Mouse (Mus musculus) heart, postnatal 0 days (tissue): Measurements from ENCODE around the gene Skp1a. TPM values are rescaled to one million over a fixed set of nuclear protein-coding genes. Genes with fewer than 3 reads are reported as not detected.

Source experiments
- ATAC-seq: fragments of 200-750 bp; cut with Nextera tagmentation; 2 replicates; pipeline ENCODE4 v1.8.0; 2017; ENCODE audit warnings: low read depth, moderate number of reproducible peaks, moderate library complexity; ENCODE audit not compliant: insufficient read depth
- DNase-seq: peaks from one replicate; pipeline ENCODE4 v3.0.0-alpha.2; 2016; ENCODE audit warnings: low spot score
- H3K27ac ChIP-seq: fragments of 300-500 bp; sonication (generic); 2 replicates; pipeline ENCODE4 v1.5.1; 2014; ENCODE audit warnings: low read depth, mild to moderate bottlenecking
- H3K27me3 ChIP-seq: fragments of 300-500 bp; sonication (generic); 2 replicates; pipeline ENCODE4 v1.6.1; 2014; ENCODE audit warnings: low read length, mixed read lengths; ENCODE audit not compliant: control insufficient read depth, insufficient read depth
- H3K36me3 ChIP-seq: fragments of 300-500 bp; sonication (generic); replicated peaks from 2 replicates; pipeline ENCODE4 v1.6.1; 2014; ENCODE audit warnings: low read length, mixed read lengths; ENCODE audit not compliant: control insufficient read depth, insufficient read depth
- H3K4me1 ChIP-seq: fragments of 300-500 bp; sonication (generic); 2 replicates; pipeline ENCODE4 v1.6.1; 2014; ENCODE audit warnings: antibody characterized with exemption; ENCODE audit not compliant: control insufficient read depth, insufficient read depth
- H3K4me2 ChIP-seq: fragments of 300-500 bp; sonication (generic); 2 replicates; pipeline ENCODE4 v1.6.1; 2014; ENCODE audit warnings: low read depth, mild to moderate bottlenecking, low read length, moderate library complexity
- H3K4me3 ChIP-seq: fragments of 300-500 bp; sonication (generic); 2 replicates; pipeline ENCODE4 v1.5.1; 2014; ENCODE audit warnings: low read depth, low read length
- H3K9ac ChIP-seq: fragments of 300-500 bp; sonication (generic); replicated peaks from 2 replicates; pipeline ENCODE4 v1.6.1; 2014; ENCODE audit warnings: low read depth, low read length, mixed read lengths
- H3K9me3 ChIP-seq: fragments of 300-500 bp; sonication (generic); replicated peaks from 2 replicates; pipeline ENCODE4 v1.6.1; 2016; ENCODE audit warnings: low read length; ENCODE audit not compliant: control insufficient read depth
- CTCF ChIP-seq: IDR thresholded peaks from 2 replicates; pipeline ENCODE4 v1.5.1; 2016; ENCODE audit warnings: antibody characterized with exemption, control low read depth, low read depth
- EP300 ChIP-seq: IDR thresholded peaks from 2 replicates; pipeline ENCODE4 v1.6.1; 2016; ENCODE audit warnings: antibody characterized with exemption, low read depth
- WGBS: fragments of 180-500 bp; shearing (Covaris S2); extraction: QIAGEN DNeasy Blood & Tissue Kit; methylation state at CpG from one replicate; pipeline ENCODE4 v1.1.7; 2014; 5-methylcytosine and 5-hydroxymethylcytosine counted together
- polyA plus RNA-seq: library from polyadenylated mRNA; unstranded; fragments of >200 nt; fragmentation: Nextera tagmentation; extraction: Ambion mirVana; gene quantifications from 2 replicates; pipeline ENCODE4 v1.2.1, GENCODE M21; 2015
- total RNA-seq: library from RNA; depleted of rRNA; stranded (reverse); fragments of >200 nt; gene quantifications from 2 replicates; pipeline ENCODE4 v1.2.3, GENCODE M21; 2014; ENCODE audit warnings: low replicate concordance

Gene Skp1a
- total and polyA plus RNA-seq, 2 experiments from 2014 or later, result 158 to 492 TPM

DNA sequence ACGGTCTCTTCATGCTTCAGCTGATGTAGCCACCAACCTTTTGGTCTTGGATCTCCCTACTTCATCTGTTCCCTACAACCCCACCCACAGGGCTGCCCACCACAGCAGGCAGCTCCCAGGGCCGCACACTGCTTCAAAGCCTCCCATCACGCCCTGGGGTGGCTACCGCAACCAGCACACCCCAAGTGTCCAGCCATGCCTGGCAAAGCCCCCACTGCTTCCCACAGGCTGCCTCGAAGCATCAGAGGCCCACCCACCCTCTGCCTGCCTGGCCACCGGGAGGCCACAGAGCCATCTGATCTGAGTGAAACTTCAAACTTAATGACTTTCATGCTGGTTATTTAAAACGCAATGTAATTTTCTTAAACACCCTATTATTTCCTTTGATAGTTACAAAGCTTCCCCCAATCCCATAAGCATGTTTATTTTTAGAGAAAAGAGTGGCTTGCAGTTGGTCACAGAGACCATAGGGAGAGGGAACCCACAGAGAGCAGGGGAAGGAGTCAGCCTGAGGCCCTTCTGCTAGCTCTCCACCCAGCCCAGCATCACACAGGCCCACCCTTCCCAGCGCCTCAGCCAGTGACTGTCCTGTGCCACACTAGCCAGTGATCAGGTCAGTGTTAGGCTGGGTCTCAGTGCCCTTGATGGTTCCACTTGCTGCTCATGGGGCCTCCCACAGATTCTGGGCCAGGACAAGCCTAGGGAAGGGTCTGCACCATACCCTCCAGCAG, 40.1 kb downstream of the Skp1a start:
- peak overlapping the region; percentile 15; the same call in 1 of the 2 replicates for H3K4me2 ChIP-seq
- no peaks in the 10 kb centered on the region for H3K9me3 ChIP-seq
- H3K9ac ChIP-seq, result no peak overlapping the region
- peaks cover 46% of the 10 kb centered on the region for H3K4me1 ChIP-seq
- peak overlapping the region; percentile 4; the same call in 1 of the 2 replicates for H3K27ac ChIP-seq
- H3K36me3 ChIP-seq, result no peaks in the 10 kb centered on the region
- WGBS, result 84% methylated on average over 8 of the region's 8 CpGs
- H3K27me3 ChIP-seq, result no peaks in the 10 kb centered on the region
- TF ChIP-seq CTCF, result no peak
- no peak for TF ChIP-seq EP300
- no peak for DNase-seq
- no peak overlapping the region for H3K4me3 ChIP-seq
- ATAC-seq, result no peak

DNA sequence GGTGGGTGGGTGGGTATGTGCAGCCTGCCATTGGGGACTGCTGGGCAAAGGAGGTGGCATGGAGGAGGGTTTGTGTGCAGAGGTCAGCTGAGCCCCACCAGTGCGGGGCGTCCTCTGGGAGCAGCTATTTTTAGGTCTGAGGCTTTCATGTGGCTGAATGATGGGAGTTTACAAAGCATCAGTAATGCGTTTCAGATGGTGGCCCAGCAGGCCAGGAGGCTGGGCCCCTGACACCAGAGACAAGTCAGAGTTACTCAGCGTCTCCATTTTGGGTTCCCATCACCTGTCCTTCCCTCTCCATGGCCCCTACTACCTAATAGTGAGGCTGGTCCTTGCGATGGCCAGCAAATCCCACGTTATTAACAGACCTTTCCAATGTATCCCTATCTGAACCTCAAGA, 40.8 kb downstream of the Skp1a start:
- H3K27me3 ChIP-seq, result no peaks in the 10 kb centered on the region
- peaks cover 46% of the 10 kb centered on the region for H3K4me1 ChIP-seq
- no peak overlapping the region for H3K9ac ChIP-seq
- ATAC-seq (no peak), DNase-seq (peak; percentile 36)
- H3K4me2 ChIP-seq, result peak overlapping the region; percentile 15; the same call in 1 of the 2 replicates
- 50% methylated on average over 6 of the region's 6 CpGs for WGBS
- no peak overlapping the region for H3K4me3 ChIP-seq
- H3K9me3 ChIP-seq, result no peaks in the 10 kb centered on the region
- H3K36me3 ChIP-seq, result no peaks in the 10 kb centered on the region
- TF ChIP-seq EP300, result no peak
- no peak for TF ChIP-seq CTCF
- H3K27ac ChIP-seq, result peak overlapping the region; percentile 15; the same call in 1 of the 2 replicates

DNA sequence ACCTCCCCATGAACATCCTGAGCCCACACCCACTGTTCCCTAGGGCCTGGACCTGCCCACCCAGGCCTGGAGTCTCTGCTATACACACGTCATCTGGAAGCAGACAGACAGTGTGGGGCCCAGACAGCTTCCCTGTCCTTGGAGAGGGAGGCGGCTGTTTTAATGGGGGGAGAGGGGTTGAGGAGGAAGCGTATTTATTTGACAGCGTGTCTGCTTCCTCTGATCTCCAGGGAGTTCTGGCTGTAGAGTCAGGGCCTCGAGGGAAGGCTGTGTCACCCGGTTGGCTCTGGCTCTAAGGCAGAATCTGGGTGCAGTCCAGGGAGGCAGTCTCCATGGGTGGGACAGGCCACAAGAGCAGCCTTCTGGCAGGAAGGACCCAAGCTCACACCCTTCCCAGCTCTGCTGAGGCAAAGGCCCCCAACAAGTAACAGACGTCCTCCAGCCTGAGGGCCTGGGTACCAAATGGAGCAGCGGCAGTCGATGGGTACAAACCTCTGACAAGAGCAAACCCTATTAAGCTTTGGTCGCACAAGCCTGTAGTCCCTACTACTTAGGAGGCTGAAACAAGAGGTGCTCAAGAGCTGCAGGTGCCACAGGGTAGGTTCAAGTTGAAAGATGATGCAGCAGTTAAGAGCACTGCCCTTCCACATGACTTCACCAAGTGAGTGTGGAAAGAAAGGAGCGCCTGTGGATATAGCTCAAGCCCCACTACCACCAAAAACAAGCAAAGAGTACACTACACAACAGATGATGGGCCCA, 41.6 kb downstream of the Skp1a start:
- peak overlapping the region; percentile 36; the same call in 1 of the 2 replicates for H3K27ac ChIP-seq

DNA sequence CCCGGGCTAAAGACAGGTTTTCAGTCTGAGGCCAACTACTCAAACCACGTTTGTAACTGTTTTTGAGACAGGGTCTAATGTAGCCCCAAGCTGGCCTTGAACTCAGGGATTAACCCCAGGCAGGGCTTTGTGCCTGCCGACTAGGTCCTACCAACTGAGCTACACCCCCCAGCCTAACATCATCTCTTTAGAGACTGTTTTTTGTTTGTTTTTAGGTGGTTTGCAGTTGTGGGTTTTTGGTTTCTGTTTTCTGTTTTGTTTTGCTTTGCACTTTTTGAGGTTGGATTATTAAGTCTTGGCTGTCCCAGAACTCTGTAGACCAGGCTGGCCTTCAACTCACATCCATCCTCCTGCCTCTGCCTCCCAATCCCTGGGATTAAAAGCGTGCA, 42.1 kb downstream of the Skp1a start:
- H3K4me1 ChIP-seq, result peaks cover 39% of the 10 kb centered on the region

More for the DNA sequence above, 41.6 kb downstream of the Skp1a start:
- Histone ChIP-seq H3K36me3 (no peaks in the 10 kb centered on the region; the same call in 1 of the 2 replicates), H3K9me3 (no peaks in the 10 kb centered on the region), H3K4me1 (peaks cover 43% of the 10 kb centered on the region), H3K4me2 (no peak overlapping the region; the same call in 1 of the 2 replicates), H3K27me3 (no peaks in the 10 kb centered on the region), H3K4me3 (no peak overlapping the region), H3K9ac (no peak overlapping the region)
- ATAC-seq (peak; percentile 21; the same call in 1 of the 2 replicates), DNase-seq (no peak)
- WGBS, result 64% methylated on average over 11 of the region's 11 CpGs
- no peak for TF ChIP-seq EP300
- no peak for TF ChIP-seq CTCF

GRCm38 (mm10) chr11:52274456-52275112, 42.8 kb downstream of the Skp1a start:
- Histone ChIP-seq H3K4me2 (peak overlapping the region; percentile 31; the same call in 1 of the 2 replicates), H3K4me3 (peak overlapping the region; percentile 4; the same call in 1 of the 2 replicates), H3K27me3 (no peaks in the 10 kb centered on the region), H3K9ac (no peak overlapping the region; the same call in 1 of the 2 replicates), H3K36me3 (no peaks in the 10 kb centered on the region; the same call in 1 of the 2 replicates), H3K4me1 (peaks cover 34% of the 10 kb centered on the region), H3K27ac (peak overlapping the region; percentile 51; the same call in 1 of the 2 replicates), H3K9me3 (no peaks in the 10 kb centered on the region)
- DNase-seq (no peak), ATAC-seq (no peak)
- WGBS, result 72% methylated on average over 20 of the region's 20 CpGs
- TF ChIP-seq EP300 (no peak), CTCF (no peak)

More for the DNA sequence above, 42.1 kb downstream of the Skp1a start:
- no peaks in the 10 kb centered on the region; the same call in 1 of the 2 replicates for H3K36me3 ChIP-seq
- H3K4me2 ChIP-seq, result no peak overlapping the region; the same call in 1 of the 2 replicates
- H3K4me3 ChIP-seq, result no peak overlapping the region
- ATAC-seq, result no peak
- peak overlapping the region; percentile 51; the same call in 1 of the 2 replicates for H3K27ac ChIP-seq
- TF ChIP-seq EP300 (no peak), CTCF (no peak)
- WGBS, result 88% methylated on average over 4 of the region's 4 CpGs
- H3K9me3 ChIP-seq, result no peaks in the 10 kb centered on the region
- H3K27me3 ChIP-seq, result no peaks in the 10 kb centered on the region
- no peak for DNase-seq
- H3K9ac ChIP-seq, result no peak overlapping the region
